Mouse (Mus musculus) liver, embryonic 12.5 days (tissue): ENCODE measurements at regions not wholly inside any gene's neighbourhood (a gene's known extent, or its start where the extent isn't known, plus 50 kb on each side); places are given as distances from the start of the nearest gene placed in this dataset.

ENCODE experiments used
- ATAC-seq: fragments of 200-750 bp; cut with Nextera tagmentation; 2 replicates; pipeline ENCODE4 v1.8.0; 2017; ENCODE audit warnings: moderate number of reproducible peaks, mild to moderate bottlenecking, moderate library complexity
- H3K27ac ChIP-seq: fragments of 300-500 bp; sonication (generic); 2 replicates; pipeline ENCODE4 v1.5.1; 2016; ENCODE audit warnings: mild to moderate bottlenecking
- H3K27me3 ChIP-seq: fragments of 300-500 bp; sonication (generic); replicated peaks from 2 replicates; pipeline ENCODE4 v1.6.1; 2016; ENCODE audit warnings: mild to moderate bottlenecking, moderate library complexity
- H3K36me3 ChIP-seq: fragments of 300-500 bp; sonication (generic); 2 replicates; pipeline ENCODE4 v1.6.1; 2016; ENCODE audit warnings: mild to moderate bottlenecking, moderate library complexity
- H3K4me1 ChIP-seq: fragments of 300-500 bp; sonication (generic); 2 replicates; pipeline ENCODE4 v1.6.1; 2016
- H3K4me2 ChIP-seq: fragments of 300-500 bp; sonication (generic); 2 replicates; pipeline ENCODE4 v1.6.1; 2016; ENCODE audit warnings: mild to moderate bottlenecking, moderate library complexity
- H3K4me3 ChIP-seq: fragments of 300-500 bp; sonication (generic); 2 replicates; pipeline ENCODE4 v1.5.1; 2016; ENCODE audit warnings: mild to moderate bottlenecking, moderate library complexity
- H3K9ac ChIP-seq: fragments of 300-500 bp; sonication (generic); 2 replicates; pipeline ENCODE4 v1.6.1; 2016; ENCODE audit warnings: mild to moderate bottlenecking, moderate library complexity
- H3K9me3 ChIP-seq: fragments of 300-500 bp; sonication (generic); replicated peaks from 2 replicates; pipeline ENCODE4 v1.6.1; 2016; ENCODE audit warnings: mild to moderate bottlenecking, moderate library complexity
- WGBS: fragments of 180-500 bp; shearing (Covaris S2); methylation state at CpG from one replicate; pipeline ENCODE4 v1.1.7; 2016; ENCODE audit not compliant: insufficient replicate concordance; 5-methylcytosine and 5-hydroxymethylcytosine counted together

GRCm38 (mm10) chr5:148641652-148642395 is 89.2 kb upstream of the Ubl3 start:
- 54% methylated on average over 15 of the region's 15 CpGs for WGBS
- no peak overlapping the region for H3K4me3 ChIP-seq
- no peak for ATAC-seq
- H3K4me2 ChIP-seq, result no peak overlapping the region
- no peaks in the 10 kb centered on the region for H3K36me3 ChIP-seq
- H3K9ac ChIP-seq, result no peak overlapping the region
- H3K4me1 ChIP-seq, result no peaks in the 10 kb centered on the region
- H3K27me3 ChIP-seq, result peaks cover 19% of the 10 kb centered on the region; the same call in 1 of the 2 replicates
- 0 out of 2 replicates have a peak, but pooled peaks cover 6% of the 10 kb centered on the region for H3K9me3 ChIP-seq
- no peak overlapping the region for H3K27ac ChIP-seq

- no peak overlapping the region for H3K4me2 ChIP-seq
- no peaks in the 10 kb centered on the region for H3K4me1 ChIP-seq
- H3K27ac ChIP-seq, result no peak overlapping the region
- ATAC-seq, result no peak
- no peak overlapping the region for H3K9ac ChIP-seq
- H3K4me3 ChIP-seq, result no peak overlapping the region
- WGBS, result 46% methylated on average over 14 of the region's 14 CpGs
- H3K36me3 ChIP-seq, result no peaks in the 10 kb centered on the region
- 0 out of 2 replicates have a peak, but pooled peaks cover 6% of the 10 kb centered on the region for H3K9me3 ChIP-seq
- peaks cover 16% of the 10 kb centered on the region; the same call in 1 of the 2 replicates for H3K27me3 ChIP-seq
These were observed 87.9 kb upstream of the Ubl3 start for GRCm38 (mm10) chr5:148640523-148640922.

GRCm38 (mm10) chr5:148634919-148635356 is 82.3 kb upstream of the Ubl3 start:
- peaks cover 10% of the 10 kb centered on the region; the same call in 1 of the 2 replicates for H3K4me1 ChIP-seq
- ATAC-seq, result no peak
- no peaks in the 10 kb centered on the region for H3K9me3 ChIP-seq
- H3K27ac ChIP-seq, result no peak overlapping the region
- no peak overlapping the region for H3K4me3 ChIP-seq
- H3K9ac ChIP-seq, result no peak overlapping the region
- no peaks in the 10 kb centered on the region for H3K36me3 ChIP-seq
- 56% methylated on average over 11 of the region's 11 CpGs for WGBS
- H3K27me3 ChIP-seq, result 0 out of 2 replicates have a peak, but pooled peaks cover 8% of the 10 kb centered on the region
- H3K4me2 ChIP-seq, result no peak overlapping the region

- Histone ChIP-seq H3K36me3 (no peaks in the 10 kb centered on the region), H3K4me1 (peaks cover 10% of the 10 kb centered on the region; the same call in 1 of the 2 replicates), H3K4me2 (no peak overlapping the region), H3K4me3 (no peak overlapping the region), H3K27ac (no peak overlapping the region), H3K27me3 (0 out of 2 replicates have a peak, but pooled peaks cover 4% of the 10 kb centered on the region), H3K9ac (no peak overlapping the region), H3K9me3 (no peaks in the 10 kb centered on the region)
- WGBS, result 19% methylated on average over 5 of the region's 5 CpGs
- ATAC-seq, result peak; percentile 35; the same call in 1 of the 2 replicates
These were observed 81.4 kb upstream of the Ubl3 start for GRCm38 (mm10) chr5:148633999-148634398.

GRCm38 (mm10) chr5:148633331-148633730 is 80.7 kb upstream of the Ubl3 start:
- Histone ChIP-seq H3K4me2 (no peak overlapping the region), H3K9ac (no peak overlapping the region), H3K27me3 (no peaks in the 10 kb centered on the region), H3K27ac (no peak overlapping the region), H3K4me3 (no peak overlapping the region), H3K36me3 (no peaks in the 10 kb centered on the region), H3K9me3 (no peaks in the 10 kb centered on the region), H3K4me1 (peaks cover 10% of the 10 kb centered on the region; the same call in 1 of the 2 replicates)
- 76% methylated on average over 6 of the region's 6 CpGs for WGBS
- ATAC-seq, result no peak

- H3K4me2 ChIP-seq, result no peak overlapping the region
- no peak overlapping the region for H3K27ac ChIP-seq
- 62% methylated on average over 11 of the region's 11 CpGs for WGBS
- no peaks in the 10 kb centered on the region for H3K27me3 ChIP-seq
- H3K4me1 ChIP-seq, result peaks cover 10% of the 10 kb centered on the region; the same call in 1 of the 2 replicates
- H3K9me3 ChIP-seq, result no peaks in the 10 kb centered on the region
- H3K36me3 ChIP-seq, result no peaks in the 10 kb centered on the region
- no peak overlapping the region for H3K9ac ChIP-seq
- H3K4me3 ChIP-seq, result no peak overlapping the region
- ATAC-seq, result no peak
These were observed 80.1 kb upstream of the Ubl3 start for GRCm38 (mm10) chr5:148632516-148633170.

GRCm38 (mm10) chr5:148631566-148631965 is 79.0 kb upstream of the Ubl3 start:
- Histone ChIP-seq H3K4me2 (no peak overlapping the region), H3K4me3 (no peak overlapping the region), H3K27me3 (no peaks in the 10 kb centered on the region), H3K27ac (no peak overlapping the region), H3K36me3 (no peaks in the 10 kb centered on the region), H3K9ac (no peak overlapping the region), H3K9me3 (no peaks in the 10 kb centered on the region), H3K4me1 (peaks cover 10% of the 10 kb centered on the region; the same call in 1 of the 2 replicates)
- WGBS, result 75% methylated on average over 5 of the region's 5 CpGs
- no peak for ATAC-seq

- Histone ChIP-seq H3K27me3 (no peaks in the 10 kb centered on the region; the same call in 1 of the 2 replicates), H3K9me3 (no peaks in the 10 kb centered on the region), H3K4me3 (no peak overlapping the region), H3K4me1 (no peaks in the 10 kb centered on the region), H3K27ac (no peak overlapping the region), H3K36me3 (no peaks in the 10 kb centered on the region), H3K9ac (no peak overlapping the region), H3K4me2 (no peak overlapping the region)
- WGBS, result 64% methylated on average over 5 of the region's 5 CpGs
- ATAC-seq, result no peak
These were observed 73.4 kb upstream of the Ubl3 start for GRCm38 (mm10) chr5:148626014-148626413.

- Histone ChIP-seq H3K9me3 (no peaks in the 10 kb centered on the region), H3K27ac (no peak overlapping the region), H3K36me3 (no peaks in the 10 kb centered on the region), H3K4me1 (no peaks in the 10 kb centered on the region), H3K27me3 (no peaks in the 10 kb centered on the region; the same call in 1 of the 2 replicates), H3K4me3 (no peak overlapping the region), H3K9ac (no peak overlapping the region), H3K4me2 (no peak overlapping the region)
- 75% methylated on average over 21 of the region's 21 CpGs for WGBS
- no peak for ATAC-seq
These were observed 72.2 kb upstream of the Ubl3 start for GRCm38 (mm10) chr5:148624649-148625405.

GRCm38 (mm10) chr5:148620895-148621786 is 68.6 kb upstream of the Ubl3 start:
- ATAC-seq, result no peak
- Histone ChIP-seq H3K36me3 (no peaks in the 10 kb centered on the region), H3K4me3 (no peak overlapping the region), H3K4me1 (no peaks in the 10 kb centered on the region), H3K9ac (no peak overlapping the region), H3K27ac (no peak overlapping the region), H3K4me2 (no peak overlapping the region), H3K27me3 (no peaks in the 10 kb centered on the region; the same call in 1 of the 2 replicates), H3K9me3 (0 out of 2 replicates have a peak, but pooled peaks cover 3% of the 10 kb centered on the region)
- WGBS, result 51% methylated on average over 10 of the region's 10 CpGs

- Histone ChIP-seq H3K4me1 (no peaks in the 10 kb centered on the region), H3K9ac (no peak overlapping the region), H3K9me3 (0 out of 2 replicates have a peak, but pooled peaks cover 3% of the 10 kb centered on the region), H3K36me3 (no peaks in the 10 kb centered on the region), H3K4me2 (no peak overlapping the region), H3K4me3 (no peak overlapping the region), H3K27ac (no peak overlapping the region), H3K27me3 (no peaks in the 10 kb centered on the region; the same call in 1 of the 2 replicates)
- ATAC-seq, result no peak
- 55% methylated on average over 2 of the region's 2 CpGs for WGBS
These were observed 67.3 kb upstream of the Ubl3 start for GRCm38 (mm10) chr5:148619917-148620316.
